Mouse (Mus musculus) heart, embryonic 13.5 days (tissue): ENCODE measurements around the gene Abr. TPM values are rescaled to one million over a fixed set of nuclear protein-coding genes. Genes with fewer than 3 reads are reported as not detected.

ENCODE experiments used
- ATAC-seq: fragments of 200-750 bp; cut with Nextera tagmentation; 2 replicates; pipeline ENCODE4 v1.8.0; 2017; ENCODE audit warnings: moderate TSS enrichment; ENCODE audit not compliant: insufficient number of reproducible peaks, low FRiP score, low TSS enrichment; ENCODE audit errors: extremely low read depth
- H3K27ac ChIP-seq: fragments of 300-500 bp; sonication (generic); replicated peaks from 2 replicates; pipeline ENCODE4 v1.5.1; 2015; ENCODE audit warnings: moderate library complexity, mild to moderate bottlenecking, inconsistent platforms
- H3K27me3 ChIP-seq: fragments of 300-500 bp; sonication (generic); replicated peaks from 2 replicates; pipeline ENCODE4 v1.6.1; 2015; ENCODE audit warnings: mild to moderate bottlenecking, inconsistent platforms
- H3K36me3 ChIP-seq: fragments of 300-500 bp; sonication (generic); 2 replicates; pipeline ENCODE4 v1.6.1; 2015; ENCODE audit warnings: mild to moderate bottlenecking, inconsistent platforms
- H3K4me1 ChIP-seq: fragments of 300-500 bp; sonication (generic); 2 replicates; pipeline ENCODE4 v1.6.1; 2015; ENCODE audit warnings: inconsistent platforms
- H3K4me2 ChIP-seq: fragments of 300-500 bp; sonication (generic); 2 replicates; pipeline ENCODE4 v1.6.1; 2015; ENCODE audit warnings: inconsistent platforms, mild to moderate bottlenecking, moderate library complexity
- H3K4me3 ChIP-seq: fragments of 300-500 bp; sonication (generic); 2 replicates; pipeline ENCODE4 v1.5.1; 2015; ENCODE audit warnings: moderate library complexity, mild to moderate bottlenecking, inconsistent platforms
- H3K9ac ChIP-seq: fragments of 300-500 bp; sonication (generic); 2 replicates; pipeline ENCODE4 v1.6.1; 2015; ENCODE audit warnings: inconsistent platforms, mild to moderate bottlenecking, moderate library complexity
- H3K9me3 ChIP-seq: fragments of 300-500 bp; sonication (generic); 2 replicates; pipeline ENCODE4 v1.6.1; 2016; ENCODE audit warnings: inconsistent platforms
- WGBS: fragments of 180-500 bp; shearing (Covaris S2); methylation state at CpG from one replicate; pipeline ENCODE4 v1.1.7; 2015; ENCODE audit warnings: mixed read lengths; 5-methylcytosine and 5-hydroxymethylcytosine counted together
- polyA plus RNA-seq: library from polyadenylated mRNA; unstranded; fragments of >200 nt; fragmentation: Nextera tagmentation; extraction: Ambion mirVana; gene quantifications from 2 replicates; pipeline ENCODE4 v1.2.1, GENCODE M21; 2015

The Abr gene
- polyA plus RNA-seq, 1 experiment from 2014 or later = 22.8 TPM

DNA sequence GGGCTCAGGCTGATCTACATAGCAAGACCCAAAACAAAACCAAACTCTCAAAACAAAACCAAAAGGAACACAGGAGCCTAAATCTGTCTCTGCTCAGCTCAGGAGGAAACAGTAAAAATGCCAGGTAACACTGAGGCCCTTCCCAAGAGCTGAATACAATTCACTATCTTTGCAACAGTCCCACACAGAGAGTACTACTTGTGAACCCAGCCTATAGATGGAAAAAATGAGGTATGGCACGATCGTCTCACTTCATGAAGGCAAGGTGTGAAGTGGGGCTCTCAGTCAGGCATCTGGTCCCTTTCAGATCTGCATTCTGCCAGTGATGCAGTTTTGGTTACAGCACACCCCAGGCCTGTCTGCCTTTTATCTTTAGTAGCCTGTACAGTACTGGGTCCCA lies 138.1 kb downstream of the Abr start:
- Histone ChIP-seq H3K9ac (no peak overlapping the region; the same call in 1 of the 2 replicates), H3K36me3 (peaks cover 29% of the 10 kb centered on the region), H3K4me2 (no peak overlapping the region), H3K27ac (peak overlapping the region; percentile 86), H3K9me3 (no peaks in the 10 kb centered on the region), H3K27me3 (no peaks in the 10 kb centered on the region), H3K4me1 (peaks cover 64% of the 10 kb centered on the region), H3K4me3 (no peak overlapping the region)
- 38% methylated on average over 2 of the region's 2 CpGs for WGBS
- no peak for ATAC-seq

DNA sequence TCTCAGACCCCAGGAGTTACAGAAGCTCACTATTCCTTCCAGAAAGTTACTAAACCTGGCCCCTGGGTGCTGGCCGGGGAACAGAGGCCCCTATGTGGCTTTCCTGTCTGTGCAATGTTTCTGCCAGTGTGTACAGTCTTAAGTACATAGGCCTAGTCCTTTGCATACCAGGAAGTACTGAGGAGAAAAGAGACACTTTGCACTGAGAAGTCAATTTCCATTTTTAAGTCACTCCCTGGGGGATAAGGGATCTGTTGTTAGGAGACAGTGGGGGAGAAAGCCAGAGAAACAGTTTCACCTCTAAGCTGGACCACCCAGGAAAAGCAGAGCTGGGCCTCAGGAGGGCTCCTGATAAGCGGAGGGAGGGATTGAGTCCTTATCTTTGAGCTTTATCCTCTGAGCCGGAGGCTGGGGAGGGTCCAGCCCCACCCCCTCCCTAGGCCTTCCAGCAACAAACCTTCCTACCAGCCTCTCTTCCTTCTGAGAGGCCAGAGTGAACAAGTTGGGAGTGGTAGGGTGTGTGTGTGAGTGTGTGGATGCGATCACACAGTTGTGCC lies 138.9 kb downstream of the Abr start:
- Histone ChIP-seq H3K4me1 (peaks cover 60% of the 10 kb centered on the region), H3K9me3 (no peaks in the 10 kb centered on the region), H3K27me3 (no peaks in the 10 kb centered on the region), H3K36me3 (peaks cover 36% of the 10 kb centered on the region), H3K4me3 (no peak overlapping the region), H3K4me2 (peak overlapping the region; percentile 45), H3K27ac (peak overlapping the region; percentile 86), H3K9ac (peak overlapping the region; percentile 63)
- 7% methylated on average over 4 of the region's 4 CpGs for WGBS
- no peak for ATAC-seq

GRCm38 (mm10) chr11:76482697-76483096 lies 139.4 kb downstream of the Abr start:
- ATAC-seq = no peak
- peaks cover 59% of the 10 kb centered on the region for H3K4me1 ChIP-seq
- 38% methylated on average over 5 of the region's 5 CpGs for WGBS
- no peaks in the 10 kb centered on the region for H3K27me3 ChIP-seq
- H3K36me3 ChIP-seq = peaks cover 42% of the 10 kb centered on the region
- H3K9me3 ChIP-seq = no peaks in the 10 kb centered on the region
- peak overlapping the region; percentile 63 for H3K9ac ChIP-seq
- H3K27ac ChIP-seq = peak overlapping the region; percentile 86
- H3K4me3 ChIP-seq = no peak overlapping the region
- H3K4me2 ChIP-seq = peak overlapping the region; percentile 45

DNA sequence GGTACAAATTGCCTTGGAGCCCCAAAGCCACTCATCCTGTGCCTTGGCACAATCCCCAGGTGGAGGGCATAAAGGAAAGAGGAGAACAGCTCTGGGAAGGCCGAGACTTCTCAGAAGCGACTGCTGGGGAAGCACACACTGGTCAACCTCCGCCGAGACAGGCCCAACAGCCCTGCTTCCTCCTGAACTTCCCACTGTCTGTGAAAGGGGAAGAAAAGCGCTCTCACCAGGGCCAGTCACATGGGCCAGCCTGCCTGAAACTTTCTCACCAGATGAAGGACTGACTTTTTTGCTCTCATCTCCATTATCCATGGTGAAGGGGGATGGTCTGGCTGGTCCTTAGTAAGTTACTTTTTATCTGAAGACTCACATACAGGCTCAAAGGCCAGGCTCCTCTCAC lies 139.9 kb downstream of the Abr start:
- Histone ChIP-seq H3K4me2 (no peak overlapping the region), H3K9ac (peak overlapping the region; percentile 63; the same call in 1 of the 2 replicates), H3K9me3 (no peaks in the 10 kb centered on the region), H3K27ac (peak overlapping the region; percentile 86; the same call in 1 of the 2 replicates), H3K4me3 (no peak overlapping the region), H3K4me1 (peaks cover 58% of the 10 kb centered on the region), H3K36me3 (peaks cover 46% of the 10 kb centered on the region), H3K27me3 (no peaks in the 10 kb centered on the region)
- no peak for ATAC-seq
- WGBS = 65% methylated on average over 5 of the region's 5 CpGs

- Histone ChIP-seq H3K4me2 (no peak overlapping the region), H3K9ac (no peak overlapping the region), H3K27me3 (no peaks in the 10 kb centered on the region), H3K36me3 (peaks cover 53% of the 10 kb centered on the region), H3K4me3 (no peak overlapping the region), H3K27ac (no peak overlapping the region), H3K4me1 (peaks cover 53% of the 10 kb centered on the region), H3K9me3 (no peaks in the 10 kb centered on the region)
- ATAC-seq = no peak
- 87% methylated on average over 4 of the region's 4 CpGs for WGBS
Observed at GRCm38 (mm10) chr11:76479729-76480128, 142.4 kb downstream of the Abr start.

DNA sequence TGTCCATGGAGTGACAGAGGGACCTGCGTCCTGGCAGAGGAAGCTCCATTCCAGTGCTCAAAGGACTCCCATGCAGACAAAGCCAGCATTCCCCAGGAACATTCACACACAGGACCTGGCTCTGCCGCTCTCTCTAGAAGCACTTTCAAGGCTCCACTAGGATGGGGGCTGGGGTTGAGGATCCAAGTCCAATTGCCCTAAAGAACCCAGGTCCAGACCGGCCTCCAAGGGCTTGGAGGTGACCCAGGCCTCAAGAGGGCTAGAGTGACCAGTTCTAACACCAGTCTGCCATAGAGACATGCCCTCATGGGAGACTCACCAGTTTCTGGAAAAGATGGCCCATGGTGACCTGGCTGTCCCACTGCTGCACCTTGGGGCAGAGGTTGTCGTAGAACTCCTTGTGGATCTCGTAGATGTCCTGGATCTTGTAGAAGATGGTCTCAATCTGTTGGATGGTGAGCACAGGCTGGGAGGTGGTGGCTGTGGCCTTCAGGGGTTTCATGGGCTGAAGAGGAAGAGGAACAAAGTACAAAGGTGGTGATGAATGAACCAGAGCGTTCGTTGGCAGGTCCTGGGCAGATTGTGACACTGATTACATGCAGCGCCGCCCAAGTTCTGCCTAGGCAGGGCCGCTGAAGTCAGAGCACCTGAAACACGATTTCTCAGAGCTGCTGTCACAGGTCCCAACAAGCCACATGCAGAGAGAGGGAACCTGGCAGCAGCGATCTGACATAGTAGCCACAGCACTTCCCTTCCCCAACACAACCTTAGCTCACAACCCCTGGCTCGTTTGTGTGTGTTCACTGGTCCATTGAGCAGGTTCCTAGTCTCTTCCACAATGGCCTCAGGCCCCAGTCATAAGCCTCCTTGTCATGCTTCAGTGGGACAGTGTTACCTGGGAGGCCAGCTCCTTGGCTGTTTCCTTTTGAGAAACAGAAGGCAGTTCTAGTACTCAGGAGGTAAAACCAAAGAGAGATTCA lies 143.1 kb downstream of the Abr start:
- H3K9ac ChIP-seq = no peak overlapping the region
- no peak overlapping the region for H3K4me3 ChIP-seq
- H3K27me3 ChIP-seq = no peaks in the 10 kb centered on the region
- peaks cover 48% of the 10 kb centered on the region for H3K4me1 ChIP-seq
- 82% methylated on average over 13 of the region's 13 CpGs for WGBS
- H3K4me2 ChIP-seq = no peak overlapping the region
- H3K27ac ChIP-seq = no peak overlapping the region
- H3K36me3 ChIP-seq = peaks cover 59% of the 10 kb centered on the region
- no peaks in the 10 kb centered on the region for H3K9me3 ChIP-seq
- no peak for ATAC-seq

DNA sequence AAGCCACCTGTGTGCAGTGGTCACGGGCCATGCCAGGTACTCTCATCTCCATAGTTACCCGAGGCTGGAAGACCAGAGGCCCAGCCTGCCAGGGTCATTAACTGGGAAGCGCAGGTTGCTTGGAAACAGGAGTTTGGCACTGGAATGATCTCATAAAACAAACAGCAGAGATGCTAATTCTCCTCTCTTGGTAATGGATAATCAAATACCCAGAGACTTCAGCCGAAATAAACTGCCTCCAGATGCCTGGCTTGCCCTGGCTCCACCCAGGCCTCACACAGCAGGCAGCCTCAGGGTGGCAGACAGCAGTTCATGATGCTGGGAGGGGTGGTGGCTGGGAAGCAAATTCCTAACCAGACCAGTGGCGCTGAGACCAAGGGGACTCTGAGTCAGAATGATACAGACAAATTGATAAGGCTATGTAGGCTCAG lies 145.0 kb downstream of the Abr start:
- H3K4me1 ChIP-seq = peaks cover 34% of the 10 kb centered on the region
- no peaks in the 10 kb centered on the region for H3K9me3 ChIP-seq
- peaks cover 60% of the 10 kb centered on the region for H3K36me3 ChIP-seq
- no peak for ATAC-seq
- peak overlapping the region; percentile 4; the same call in 1 of the 2 replicates for H3K9ac ChIP-seq
- no peak overlapping the region for H3K4me3 ChIP-seq
- no peak overlapping the region for H3K4me2 ChIP-seq
- no peak overlapping the region for H3K27ac ChIP-seq
- 36% methylated on average over 5 of the region's 5 CpGs for WGBS
- no peaks in the 10 kb centered on the region for H3K27me3 ChIP-seq

DNA sequence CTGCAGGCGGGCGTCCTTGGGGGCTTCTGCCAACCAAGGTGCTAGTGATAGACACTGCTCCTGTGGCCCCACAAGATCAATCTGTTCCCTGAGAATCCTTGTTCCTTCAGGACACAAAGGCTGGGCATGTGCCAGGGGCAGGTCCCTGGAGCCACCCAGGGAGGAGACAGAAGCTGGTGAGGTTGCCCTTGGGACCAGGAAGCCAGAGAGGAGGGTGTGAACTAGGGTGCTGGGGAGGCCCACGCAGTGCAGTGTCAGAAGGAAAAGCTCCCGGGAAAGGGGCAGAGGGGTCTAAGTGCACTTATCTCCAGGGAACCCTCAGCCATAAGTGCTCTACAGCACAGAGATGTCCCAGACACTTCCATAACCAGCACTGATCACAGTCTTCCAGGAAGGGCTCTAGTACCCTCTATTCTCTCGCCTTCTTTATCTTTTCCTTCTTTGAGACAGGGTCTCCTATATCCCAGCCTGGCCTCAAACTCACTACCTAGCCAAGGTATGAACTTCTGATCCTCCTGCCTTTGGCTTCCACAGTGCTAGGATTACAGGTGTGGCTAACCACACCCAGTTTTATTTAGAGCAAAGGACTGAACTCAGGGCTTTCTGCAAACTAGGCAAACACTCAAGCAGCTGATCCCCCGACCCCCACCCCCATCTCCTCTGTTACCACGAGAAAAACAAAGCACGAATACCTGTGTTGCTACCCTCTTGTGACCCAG lies 145.6 kb downstream of the Abr start:
- Histone ChIP-seq H3K4me1 (peaks cover 28% of the 10 kb centered on the region), H3K4me2 (no peak overlapping the region), H3K9me3 (no peaks in the 10 kb centered on the region), H3K36me3 (peaks cover 62% of the 10 kb centered on the region), H3K27ac (no peak overlapping the region), H3K9ac (0 out of 2 replicates have a peak overlapping the region, but pooled peaks have one; percentile 4), H3K27me3 (no peaks in the 10 kb centered on the region), H3K4me3 (no peak overlapping the region)
- WGBS = 38% methylated on average over 8 of the region's 8 CpGs
- ATAC-seq = no peak

- Histone ChIP-seq H3K27me3 (no peaks in the 10 kb centered on the region), H3K9ac (no peak overlapping the region), H3K4me2 (no peak overlapping the region), H3K27ac (no peak overlapping the region), H3K4me3 (no peak overlapping the region), H3K36me3 (peaks cover 45% of the 10 kb centered on the region), H3K9me3 (no peaks in the 10 kb centered on the region), H3K4me1 (peaks cover 47% of the 10 kb centered on the region)
- ATAC-seq = no peak
- WGBS = 45% methylated on average over 5 of the region's 5 CpGs
Observed at GRCm38 (mm10) chr11:76472617-76473016, 149.5 kb downstream of the Abr start.

GRCm38 (mm10) chr11:76469311-76469998 lies 152.7 kb downstream of the Abr start:
- WGBS = 48% methylated on average over 11 of the region's 11 CpGs
- H3K4me1 ChIP-seq = peaks cover 58% of the 10 kb centered on the region
- no peak; the same call in 1 of the 2 replicates for ATAC-seq
- H3K27me3 ChIP-seq = no peaks in the 10 kb centered on the region
- peak overlapping the region; percentile 19 for H3K9ac ChIP-seq
- H3K36me3 ChIP-seq = peaks cover 26% of the 10 kb centered on the region
- peak overlapping the region; percentile 62 for H3K27ac ChIP-seq
- H3K4me3 ChIP-seq = no peak overlapping the region
- H3K4me2 ChIP-seq = no peak overlapping the region
- no peaks in the 10 kb centered on the region for H3K9me3 ChIP-seq
